Mouse (Mus musculus): Measurements from ENCODE around the gene Zbtb26. TPM values are rescaled to one million over a fixed set of nuclear protein-coding genes. Genes with fewer than 3 reads are reported as not detected.

The Zbtb26 gene
- 4.0 and 4.6 TPM in 2 replicates for polyA plus RNA-seq (2012; rRNA removed)

DNA sequence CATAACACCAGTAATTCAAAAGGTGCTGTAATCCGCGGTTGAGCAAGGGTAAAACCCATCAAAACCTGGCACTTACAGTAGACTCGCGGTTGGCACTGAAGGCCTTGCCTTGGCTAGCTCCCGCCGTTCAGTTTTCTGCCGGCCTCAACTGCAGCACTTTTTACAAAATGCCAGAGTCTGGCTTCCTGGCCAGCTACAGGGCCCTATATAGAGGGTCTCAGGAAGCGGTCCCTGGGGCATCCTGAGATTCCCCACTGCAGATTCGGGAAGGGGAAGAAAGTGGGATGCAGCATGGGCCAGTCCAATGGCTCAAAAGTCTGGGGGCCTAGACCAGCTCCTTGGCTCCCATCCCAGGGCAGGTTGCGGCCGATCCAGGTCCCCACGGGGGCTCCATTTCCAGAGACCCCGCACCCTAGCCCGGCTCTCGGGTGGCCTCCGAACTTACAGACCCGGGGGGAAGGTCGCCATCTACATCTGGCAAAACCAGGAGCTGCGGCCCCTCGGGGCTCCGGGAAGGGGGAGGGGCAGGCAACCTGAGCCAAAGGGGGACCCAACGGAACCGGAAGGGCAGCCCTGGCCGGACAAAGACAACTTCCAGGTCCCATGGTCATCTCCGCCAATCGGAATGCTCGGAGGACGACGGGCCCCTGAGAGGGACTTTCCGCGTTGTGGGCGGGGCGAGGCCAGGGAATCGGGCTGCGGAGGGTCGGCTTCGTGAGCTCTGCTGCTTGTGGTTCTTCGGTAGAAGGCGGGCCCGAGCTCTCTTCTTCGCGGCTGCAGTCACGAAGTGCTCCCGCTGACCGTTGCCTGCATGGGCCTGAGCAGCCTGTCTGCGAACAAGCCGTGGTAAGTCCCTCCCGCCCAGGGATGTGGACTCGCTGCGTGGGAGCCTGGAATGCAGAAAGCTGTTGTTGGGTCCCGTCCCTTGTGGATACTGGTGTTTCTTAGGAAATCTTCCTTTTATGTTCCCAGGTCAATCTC, at the start of gene Zbtb26, which contains the start of the genes Zbtb6 and Rabgap1:
Gene Zbtb26, minus strand, starts transcription at position 525 of the 981 bp plus-strand sequence.
Gene Zbtb6, minus strand, starts transcription at position 561 of the 981 bp plus-strand sequence.
Gene Rabgap1, plus strand, starts transcription at position 669 of the 981 bp plus-strand sequence.
- DNase-seq (ENCODE audit: low read depth), result no peak

DNA sequence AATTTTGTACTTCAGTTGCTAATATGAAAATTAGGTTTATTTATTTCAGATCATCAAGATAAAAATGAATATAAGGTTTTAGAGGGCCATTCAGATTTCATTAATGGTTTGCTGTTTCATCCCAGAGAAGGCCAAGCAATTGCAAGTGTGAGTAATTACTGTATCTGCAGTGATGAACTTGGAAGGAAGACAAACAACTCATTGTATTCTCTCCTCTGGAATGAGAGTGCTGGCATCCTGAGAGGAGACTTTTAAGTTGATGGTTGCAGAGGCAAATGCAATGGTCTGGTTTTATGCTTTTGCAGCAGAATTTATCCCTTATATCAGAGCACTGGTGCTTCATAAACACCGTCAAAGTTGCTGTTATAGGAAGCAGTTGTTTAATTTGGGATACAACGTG, 46.0 kb upstream of the Zbtb26 start:
- no peak for DNase-seq (ENCODE audit: low read depth)

DNA sequence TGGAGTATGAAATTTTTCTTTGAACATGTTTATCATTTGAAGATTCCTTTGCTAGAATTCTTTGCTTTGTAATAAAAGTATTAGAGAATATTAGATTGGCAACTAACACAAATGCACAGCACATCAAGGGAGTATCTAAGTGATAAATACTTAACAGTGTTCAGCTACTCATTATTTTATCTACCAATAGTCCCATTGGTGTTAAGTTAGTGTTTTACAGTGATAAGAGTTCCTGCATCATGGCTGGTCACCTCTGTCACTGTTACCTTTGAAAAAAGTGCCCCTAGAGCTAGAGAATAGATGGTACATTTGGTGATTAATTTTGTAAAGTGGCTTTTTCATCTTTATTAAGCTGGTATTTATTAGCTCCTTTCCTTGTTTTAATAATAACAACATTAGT, 43.5 kb upstream of the Zbtb26 start:
- no peak for DNase-seq (ENCODE audit: low read depth)

DNA sequence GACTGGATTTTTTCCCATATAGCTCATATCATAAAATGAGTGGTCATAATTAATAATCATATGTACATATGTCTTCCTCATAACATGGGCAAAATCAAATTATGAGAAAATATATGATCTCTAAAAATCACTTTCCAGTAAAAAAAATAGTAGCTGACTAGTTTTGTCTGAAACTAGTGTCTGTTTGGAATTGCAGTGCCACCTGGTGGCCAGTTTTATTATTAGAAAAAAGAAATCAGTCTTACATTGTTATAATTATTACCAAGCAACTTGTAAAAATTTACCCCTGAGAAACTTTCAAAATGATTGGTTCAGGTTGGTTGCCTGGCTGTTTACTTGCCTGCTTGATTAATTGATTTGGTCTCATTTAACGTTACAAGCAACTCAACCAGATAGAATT, 42.4 kb upstream of the Zbtb26 start:
- DNase-seq (ENCODE audit: low read depth), result no peak

DNA sequence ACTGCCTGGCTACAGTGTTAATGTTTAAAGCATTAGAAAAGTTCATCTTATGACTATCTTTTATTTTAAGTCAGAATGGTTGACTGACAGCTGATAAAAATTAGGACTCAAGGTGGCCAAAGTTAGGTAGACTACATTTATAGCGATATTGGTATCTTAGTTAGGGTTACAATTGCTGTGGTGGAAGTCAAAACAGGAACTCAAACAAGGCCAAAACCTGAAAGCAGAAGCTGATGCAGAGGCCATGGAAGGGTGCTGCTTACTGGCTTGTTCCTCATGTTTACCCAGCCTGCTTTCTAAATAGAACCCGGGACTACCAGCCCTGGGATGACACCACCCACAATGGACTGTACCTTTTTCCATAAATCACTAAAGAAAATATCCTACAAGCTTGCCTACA, 41.2 kb upstream of the Zbtb26 start:
- DNase-seq (ENCODE audit: low read depth), result no peak

DNA sequence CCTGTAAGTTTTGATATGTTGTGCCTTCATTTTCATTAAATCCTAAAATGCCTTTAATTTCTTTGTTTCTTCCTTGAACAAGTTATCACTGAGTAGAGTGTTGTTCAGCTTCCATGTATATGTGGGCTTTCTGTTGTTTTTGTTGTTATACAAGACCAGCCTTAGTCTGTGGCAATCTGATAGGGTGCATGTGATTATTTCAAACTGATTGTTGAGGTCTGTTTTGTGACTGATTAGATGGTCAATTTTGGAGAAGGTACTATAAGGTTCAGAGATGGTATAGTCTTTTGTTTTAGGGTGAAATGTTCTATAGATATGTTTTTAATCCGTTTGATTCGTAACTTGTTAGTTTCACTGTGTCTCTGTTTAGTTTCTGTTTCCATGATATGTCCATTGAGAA, 37.1 kb upstream of the Zbtb26 start:
- no peak for DNase-seq (ENCODE audit: low read depth)

DNA sequence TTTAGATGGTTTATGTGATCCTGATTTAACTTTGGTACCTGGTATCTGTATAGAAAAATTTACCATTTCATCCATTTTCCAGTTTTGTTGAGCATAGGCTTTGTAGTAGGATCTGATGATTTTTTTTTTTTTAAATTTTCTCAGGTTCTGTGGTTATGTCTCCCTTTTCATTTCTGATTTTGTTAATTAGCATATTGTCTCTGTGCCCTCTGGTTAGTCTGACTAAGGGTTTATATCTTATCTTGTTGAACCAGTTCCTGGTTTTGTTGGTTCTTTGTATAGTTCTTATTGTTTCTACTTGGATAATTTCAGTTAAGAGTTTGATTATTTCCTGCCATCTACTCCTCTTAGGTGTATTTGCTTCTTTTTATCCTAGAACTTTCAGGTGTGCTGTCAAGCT, 36.6 kb upstream of the Zbtb26 start:
- no peak for DNase-seq (ENCODE audit: low read depth)

DNA sequence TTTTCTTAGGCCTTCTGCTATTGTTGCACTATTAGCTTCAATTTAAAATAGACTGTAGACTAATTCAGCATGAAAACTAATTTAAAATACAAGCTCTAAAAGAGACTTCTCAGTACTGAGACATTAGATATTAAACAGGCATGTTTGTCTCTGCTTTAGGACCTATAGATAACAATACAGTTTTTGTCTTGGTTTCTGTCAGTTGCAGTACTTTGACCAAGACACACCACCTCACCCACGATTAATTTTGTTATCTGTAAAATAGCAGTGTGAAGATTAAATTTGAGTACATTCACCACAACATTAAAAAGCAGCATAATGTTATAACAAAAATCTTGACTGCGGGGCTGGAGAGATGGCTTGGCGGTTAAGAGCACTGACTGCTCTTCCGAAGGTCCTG, 23.3 kb upstream of the Zbtb26 start:
- DNase-seq (ENCODE audit: low read depth), result no peak

DNA sequence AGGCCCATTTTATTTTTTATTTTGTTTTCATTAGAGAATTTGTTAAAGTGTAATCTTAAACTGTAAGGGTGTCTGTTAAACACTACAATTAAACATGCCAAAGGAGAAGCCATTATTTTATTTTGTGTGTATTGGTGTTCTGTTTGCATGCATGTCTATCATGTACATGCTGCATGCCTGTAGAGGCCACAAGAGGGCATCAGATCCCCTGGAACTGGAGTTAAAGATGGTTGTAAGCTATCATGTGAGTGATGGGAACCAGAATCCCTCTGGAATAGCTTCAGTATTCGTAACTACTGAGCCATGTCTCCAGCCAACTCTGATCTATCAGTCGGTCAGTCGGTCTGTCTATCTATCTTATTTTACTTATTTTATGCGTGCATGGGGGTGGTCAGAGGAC, 17.8 kb upstream of the Zbtb26 start:
- DNase-seq (ENCODE audit: low read depth), result no peak

DNA sequence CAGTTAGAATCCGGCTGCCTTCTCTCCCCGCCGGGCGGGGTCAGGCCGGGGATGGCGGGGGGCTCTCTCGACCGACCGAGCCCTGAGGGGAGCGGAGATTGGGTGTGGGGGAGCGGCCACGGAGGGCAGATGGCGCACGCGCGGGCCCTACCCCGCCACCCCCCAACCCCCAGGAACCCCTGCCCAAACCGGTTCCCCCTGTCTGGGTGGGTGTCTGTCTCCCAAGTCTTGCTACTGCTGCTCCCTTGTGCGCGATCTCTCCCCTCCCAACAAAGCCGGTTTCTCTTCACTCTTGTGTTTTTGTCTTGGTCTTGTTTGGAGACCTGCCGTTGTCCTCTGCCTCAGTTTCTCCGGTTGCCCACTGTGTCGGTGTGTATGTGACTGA, 9.4 kb upstream of the Zbtb26 start:
- no peak for DNase-seq (ENCODE audit: low read depth)

DNA sequence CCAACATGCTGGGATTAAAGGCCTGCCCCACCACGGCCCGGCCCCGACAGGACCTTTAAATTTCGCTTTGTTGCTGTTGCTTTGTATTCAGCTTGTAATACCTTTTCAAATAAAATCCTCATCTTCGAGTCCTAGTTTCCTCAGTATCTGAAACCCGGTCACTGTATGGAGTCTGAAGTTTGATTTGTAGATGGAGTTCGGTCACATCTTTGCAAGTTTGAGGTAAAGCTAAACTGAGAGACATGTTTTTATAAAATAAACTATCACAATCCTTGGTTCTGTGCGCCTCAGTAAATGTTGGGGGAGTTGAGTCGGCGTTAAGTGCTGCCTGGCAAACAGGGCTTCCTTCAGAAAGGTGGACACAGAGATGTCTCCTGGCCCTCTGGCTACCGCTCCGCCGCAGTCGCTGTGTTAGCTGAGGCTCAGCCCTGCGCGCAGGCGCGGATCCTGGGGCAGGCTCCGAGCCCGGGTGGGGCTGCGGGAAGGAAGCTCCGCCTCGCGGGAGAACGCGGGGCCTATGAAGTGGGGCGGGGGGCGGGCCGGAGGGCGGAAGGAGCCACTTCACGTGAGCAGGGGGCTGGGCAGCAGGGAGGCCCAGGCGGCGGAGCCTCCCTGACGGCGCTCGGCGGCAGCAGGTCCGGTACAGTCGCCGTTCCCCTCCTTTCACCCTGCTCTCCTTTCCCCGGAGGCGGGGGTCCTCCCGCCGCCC, 8.9 kb upstream of the Zbtb26 start:
- DNase-seq (ENCODE audit: low read depth), result no peak

DNA sequence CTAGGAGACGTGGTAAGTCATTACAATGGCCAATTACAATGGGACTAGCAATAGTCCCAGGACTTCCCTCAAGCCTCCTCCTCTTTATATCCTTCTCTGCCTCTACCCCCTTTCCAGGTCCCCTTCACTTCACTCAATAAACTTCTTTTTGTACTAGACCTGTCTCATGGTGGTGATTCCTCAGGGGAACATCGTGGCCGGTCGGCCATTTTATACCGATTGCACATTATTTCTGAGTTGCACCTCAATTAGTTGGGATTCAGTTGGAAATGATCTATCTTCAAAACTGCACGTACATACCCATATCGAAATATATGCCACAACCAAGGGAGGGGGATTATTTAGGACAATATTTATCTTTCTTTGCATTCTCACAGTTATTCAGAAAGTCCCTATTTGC, 11.3 kb downstream of the Zbtb26 start:
- DNase-seq (ENCODE audit: low read depth), result no peak

DNA sequence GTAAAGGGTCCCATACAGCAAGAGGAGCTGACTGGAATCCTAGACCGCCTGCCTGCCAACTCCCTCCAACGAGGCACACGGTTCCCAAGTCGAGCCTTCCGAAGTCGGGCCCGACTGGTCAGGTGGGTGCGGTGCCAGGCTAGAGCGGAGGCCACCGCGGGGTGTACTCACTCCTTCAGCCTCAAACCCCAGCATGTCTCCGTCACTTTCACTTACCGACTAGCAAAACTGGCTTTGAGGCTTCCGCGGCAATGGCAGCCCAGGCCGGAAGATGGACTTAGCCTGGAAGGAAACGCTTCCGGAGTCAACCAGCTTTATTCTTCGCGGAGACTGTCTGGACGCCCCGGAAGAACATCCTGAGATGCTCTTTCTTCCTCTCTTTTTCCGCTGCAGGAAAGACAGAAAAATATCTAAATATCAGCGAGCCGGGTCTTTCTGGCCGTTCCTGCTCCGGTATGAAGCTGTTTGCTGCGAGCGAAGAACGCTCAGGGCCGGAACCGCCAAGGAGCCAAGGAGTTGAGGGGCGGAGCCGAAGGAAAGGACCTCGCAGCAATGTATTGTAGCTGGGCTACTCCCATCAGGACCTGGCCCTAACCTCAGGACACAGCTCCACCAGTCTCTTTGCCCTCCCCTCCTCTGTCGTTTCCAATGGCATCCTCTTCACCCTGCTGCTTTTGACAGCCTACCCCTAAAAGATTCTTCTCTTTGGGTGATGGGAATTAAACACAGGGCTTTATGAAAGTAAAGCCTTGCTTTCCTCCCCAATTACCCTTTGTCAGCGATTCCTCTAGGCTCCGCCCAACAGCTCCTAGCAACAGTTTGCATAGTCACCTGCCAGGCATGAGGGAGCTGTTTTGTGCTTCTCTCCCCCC, 12.1 kb downstream of the Zbtb26 start:
- DNase-seq (ENCODE audit: low read depth), result no peak

DNA sequence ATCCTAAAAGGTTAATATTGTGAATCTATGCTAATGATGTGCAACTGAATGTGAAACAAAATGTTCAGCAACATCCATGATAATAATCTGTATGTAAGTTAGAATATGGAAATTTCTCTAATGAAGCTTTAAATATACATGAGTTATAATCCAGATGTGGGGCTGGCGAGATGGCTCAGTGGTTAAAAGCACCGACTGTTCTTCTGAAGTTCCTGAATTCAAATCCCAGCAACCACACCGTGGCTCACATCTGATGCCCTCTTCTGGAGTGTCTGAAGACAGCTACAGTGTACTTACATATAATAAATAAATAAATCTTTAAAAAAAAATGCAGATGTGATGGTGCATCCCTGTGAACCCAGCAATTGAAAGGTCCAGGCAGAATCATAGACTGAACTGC, 19.3 kb downstream of the Zbtb26 start:
- no peak for DNase-seq (ENCODE audit: low read depth)

DNA sequence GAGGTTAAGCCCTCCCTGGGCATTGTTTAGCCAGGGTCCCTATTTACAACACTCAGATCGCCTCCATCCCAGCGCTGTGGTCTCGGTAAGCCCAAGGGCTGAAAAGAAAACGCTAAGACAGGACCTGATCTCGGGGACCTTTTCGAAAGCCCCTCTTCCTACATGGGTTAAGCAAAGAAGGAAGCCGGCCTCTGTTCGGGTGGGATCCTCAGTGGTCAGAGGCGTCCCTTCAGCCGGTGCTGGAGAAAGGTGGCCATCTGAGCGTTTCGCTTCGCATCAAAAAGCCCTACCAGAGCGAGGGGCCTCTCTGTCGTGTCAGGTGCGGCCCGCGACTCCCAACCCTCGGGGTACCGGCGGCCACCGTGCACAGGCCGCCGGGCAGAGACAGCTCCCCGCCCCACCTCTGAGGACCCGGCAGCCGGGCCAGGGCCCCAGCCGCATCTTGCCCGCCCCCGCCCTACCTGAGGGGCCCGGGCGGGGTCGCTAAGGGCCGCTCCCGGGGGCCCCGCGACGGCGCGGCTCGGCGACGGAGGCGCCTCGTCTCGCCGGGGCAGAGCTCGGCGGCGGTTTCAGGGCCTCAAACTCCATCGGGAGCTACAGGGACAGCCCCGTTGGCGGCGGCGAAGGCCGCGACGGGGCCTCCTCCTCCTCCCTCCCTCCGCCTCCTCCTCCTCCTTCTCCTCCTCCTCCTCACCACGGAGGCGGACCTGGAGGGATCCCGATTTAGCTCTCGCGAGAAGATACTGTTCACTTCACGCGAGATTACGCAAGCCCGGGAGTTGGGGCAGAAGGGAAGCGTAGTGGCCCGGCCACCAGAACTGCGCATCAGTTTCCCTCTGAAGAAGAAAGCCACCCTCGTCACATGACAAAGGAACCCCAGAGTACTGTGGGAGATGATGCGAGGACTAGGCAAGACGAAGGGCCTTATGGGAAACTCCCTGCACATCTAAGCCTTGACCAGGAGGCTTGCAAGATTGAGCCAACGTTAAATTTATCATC, 20.3 kb downstream of the Zbtb26 start, which contains the start of gene Rc3h2:
Gene Rc3h2, minus strand, starts transcription at position 598 of the 999 bp plus-strand sequence.
- peak; percentile 72 for DNase-seq (ENCODE audit: low read depth)

DNA sequence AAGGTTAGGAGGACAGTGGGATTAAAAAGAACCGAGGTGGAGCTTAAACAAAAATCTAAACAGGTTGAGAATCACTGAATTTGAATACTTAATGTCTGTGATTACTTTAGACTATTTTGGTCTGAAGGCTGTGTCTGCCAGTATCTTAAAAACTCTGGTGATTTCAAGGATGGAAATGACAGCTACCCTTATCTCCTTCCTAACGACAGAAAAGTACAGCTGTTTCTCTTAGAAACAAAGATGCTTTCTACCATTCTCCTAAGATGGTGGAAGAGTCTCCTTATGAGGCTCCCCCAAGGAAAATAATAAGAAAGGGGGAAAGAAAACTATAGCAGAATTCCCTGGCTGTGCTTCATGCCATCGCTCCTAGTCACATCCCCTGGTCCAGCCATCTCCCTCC, 21.0 kb downstream of the Zbtb26 start:
- no peak for DNase-seq (ENCODE audit: low read depth)

DNA sequence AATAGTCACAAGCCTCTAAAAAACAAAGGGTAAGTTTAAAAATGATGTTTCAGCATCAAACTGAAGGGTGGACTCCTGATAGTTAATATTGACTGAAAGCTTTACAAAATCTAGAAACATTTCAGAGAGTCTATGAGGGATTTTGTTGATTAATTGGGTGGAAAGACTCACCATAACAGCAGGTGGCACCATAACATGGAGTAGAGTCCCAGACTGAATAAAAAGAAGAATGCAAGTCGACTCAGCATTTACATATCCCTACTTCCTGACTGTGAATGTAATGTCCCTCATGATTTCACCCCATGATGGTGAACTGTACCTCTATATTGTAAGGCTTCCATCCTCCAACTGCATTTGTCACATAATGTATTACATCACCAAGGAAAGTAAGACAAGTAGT, 47.4 kb downstream of the Zbtb26 start:
- no peak for DNase-seq (ENCODE audit: low read depth)

DNA sequence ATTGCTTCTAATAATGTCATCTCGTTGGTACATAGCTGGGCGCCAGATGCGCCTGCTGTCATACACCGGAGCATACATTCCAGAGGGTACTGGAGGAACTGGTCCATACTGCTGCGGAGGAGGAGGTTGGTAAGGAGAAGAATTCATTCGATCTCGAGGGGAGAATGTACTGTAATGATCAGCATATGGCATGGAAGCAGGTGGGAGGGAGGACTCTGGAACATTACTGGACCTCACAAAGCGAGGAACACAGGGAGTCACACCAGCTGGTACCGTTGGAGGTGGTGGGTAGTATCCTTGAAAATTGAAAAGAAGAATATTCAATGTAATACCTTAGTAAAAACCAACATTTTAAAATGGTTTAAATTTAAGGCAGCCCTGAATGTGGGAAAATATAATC, 60.0 kb downstream of the Zbtb26 start:
- DNase-seq (ENCODE audit: low read depth), result no peak

All from gonadal fat pad, adult 2 months (tissue).